ENCODE assay signal across 21 mouse cellular contexts in genomic region chr1:183248144-183248543, GRCm38 (mm10). TPM values are rescaled to one million over a fixed set of nuclear protein-coding genes. Genes with fewer than 3 reads are reported as not detected.
A peak's percentile ranks its signal among the peaks of the same experiment; 100 is the strongest.
DNase-seq lines count a peak whose midpoint lies in the region; ATAC-seq and TF ChIP-seq lines count a peak whose summit lies in the region.
"Had no signal": no experiment of that assay in that cellular context is flagged by ENCODE, and none has a peak within 500 bp of the region (broad histone marks: within the 10 kb centered on the region; RNA-seq: fewer than 3 reads in every experiment).

No protein-coding gene starts in this region.

- no peak overlapping the region for H3K9ac ChIP-seq in midbrain, postnatal 0 days (replicated peaks; ENCODE audit: low read length, poor library complexity, severe bottlenecking)
- no peak overlapping the region for H3K9ac ChIP-seq in midbrain, embryonic 16.5 days (ENCODE audit: low read depth, low read length)
- H3K9ac ChIP-seq in liver, embryonic 15.5 days: no peak overlapping the region
- H3K9ac ChIP-seq in hindbrain, embryonic 12.5 days: no peak overlapping the region
- H3K9ac ChIP-seq: forebrain, embryonic 15.5 days; hindbrain, embryonic 13.5 days had no signal

- no peak overlapping the region for H3K4me2 ChIP-seq in midbrain, postnatal 0 days (ENCODE audit: low read depth, low read length, poor library complexity, severe bottlenecking)
- H3K4me2 ChIP-seq in midbrain, embryonic 16.5 days (ENCODE audit: low read length): no peak overlapping the region
- H3K4me2 ChIP-seq in liver, embryonic 15.5 days: no peak overlapping the region
- H3K4me2 ChIP-seq in hindbrain, embryonic 12.5 days (replicated peaks): no peak overlapping the region
- H3K4me2 ChIP-seq: forebrain, embryonic 15.5 days; hindbrain, embryonic 13.5 days had no signal

- H3K36me3 ChIP-seq in midbrain, postnatal 0 days (ENCODE audit: insufficient read depth, low read length): no peaks in the 10 kb centered on the region
- H3K36me3 ChIP-seq in midbrain, embryonic 16.5 days (ENCODE audit: control insufficient read depth, insufficient read depth, low read length): no peaks in the 10 kb centered on the region
- no peaks in the 10 kb centered on the region for H3K36me3 ChIP-seq in liver, embryonic 15.5 days (replicated peaks)
- H3K36me3 ChIP-seq in hindbrain, embryonic 12.5 days: no peaks in the 10 kb centered on the region
- H3K36me3 ChIP-seq: embryonic facial prominence, embryonic 10.5 days; forebrain, embryonic 15.5 days; hindbrain, embryonic 13.5 days had no signal

- 47% methylated on average over 1 of the region's 1 CpGs for WGBS in midbrain, postnatal 0 days
- 29% methylated on average over 1 of the region's 1 CpGs for WGBS in midbrain, embryonic 16.5 days
- WGBS in liver, embryonic 15.5 days (ENCODE audit: insufficient replicate concordance): 11% methylated on average over 1 of the region's 1 CpGs
- WGBS in hindbrain, embryonic 12.5 days: 46% methylated on average over 1 of the region's 1 CpGs

- no peak for DNase-seq in midbrain, postnatal 0 days (ENCODE audit: low spot score)
- DNase-seq in urinary bladder, postnatal 10 days (ENCODE audit: low spot score): no peak
- DNase-seq: adrenal gland, adult 8-10 months; adrenal gland, postnatal 36 days; cerebellum, adult 11-12 months; cerebellum, adult 9-10 months; cerebellum, postnatal 25 days; gastrocnemius, postnatal 36 days; heart, adult 11 months; heart, postnatal 10 days; heart, postnatal 4 days had no signal

- no peak for TF ChIP-seq CTCF in midbrain, postnatal 0 days (IDR thresholded peaks at IDR 0.05)

- no peaks in the 10 kb centered on the region for H3K27me3 ChIP-seq in midbrain, postnatal 0 days (ENCODE audit: insufficient read depth, low read length)
- H3K27me3 ChIP-seq in midbrain, embryonic 16.5 days (ENCODE audit: control insufficient read depth, insufficient read depth, low read depth, low read length): no peaks in the 10 kb centered on the region
- no peaks in the 10 kb centered on the region for H3K27me3 ChIP-seq in liver, embryonic 15.5 days
- H3K27me3 ChIP-seq in hindbrain, embryonic 12.5 days: no peaks in the 10 kb centered on the region
- H3K27me3 ChIP-seq: forebrain, embryonic 15.5 days; hindbrain, embryonic 13.5 days had no signal

- no peak overlapping the region for H3K4me3 ChIP-seq in midbrain, postnatal 0 days (ENCODE audit: low read depth, low read length)
- H3K4me3 ChIP-seq in midbrain, embryonic 16.5 days (ENCODE audit: low read depth, low read length): no peak overlapping the region
- H3K4me3 ChIP-seq in liver, embryonic 15.5 days (replicated peaks): no peak overlapping the region
- no peak overlapping the region for H3K4me3 ChIP-seq in hindbrain, embryonic 12.5 days
- H3K4me3 ChIP-seq: embryonic facial prominence, embryonic 10.5 days; erythroblast, embryonic 14.5 days; forebrain, embryonic 15.5 days; hindbrain, embryonic 13.5 days had no signal

- H3K27ac ChIP-seq in midbrain, postnatal 0 days (ENCODE audit: low read depth, low read length): no peak overlapping the region
- no peak overlapping the region for H3K27ac ChIP-seq in midbrain, embryonic 16.5 days (ENCODE audit: low read length)
- H3K27ac ChIP-seq in liver, embryonic 15.5 days (replicated peaks): no peak overlapping the region
- H3K27ac ChIP-seq in hindbrain, embryonic 12.5 days: no peak overlapping the region
- H3K27ac ChIP-seq: embryonic facial prominence, embryonic 10.5 days; forebrain, embryonic 15.5 days; hindbrain, embryonic 13.5 days had no signal

- no peaks in the 10 kb centered on the region for H3K4me1 ChIP-seq in midbrain, postnatal 0 days (ENCODE audit: insufficient read depth, low read length)
- H3K4me1 ChIP-seq in midbrain, embryonic 16.5 days (ENCODE audit: control insufficient read depth, insufficient read depth, low read length): peaks cover 3% of the 10 kb centered on the region; the same call in 1 of the 2 replicates
- peaks cover 16% of the 10 kb centered on the region; the same call in 1 of the 2 replicates for H3K4me1 ChIP-seq in liver, embryonic 15.5 days (replicated peaks)
- peaks cover 13% of the 10 kb centered on the region for H3K4me1 ChIP-seq in hindbrain, embryonic 12.5 days

- H3K9me3 ChIP-seq in midbrain, postnatal 0 days (ENCODE audit: low read length): no peaks in the 10 kb centered on the region
- no peaks in the 10 kb centered on the region for H3K9me3 ChIP-seq in midbrain, embryonic 16.5 days (replicated peaks; ENCODE audit: control insufficient read depth, low read length, poor library complexity, severe bottlenecking)
- no peaks in the 10 kb centered on the region for H3K9me3 ChIP-seq in liver, embryonic 15.5 days (replicated peaks)
- peaks cover 4% of the 10 kb centered on the region; the same call in 1 of the 2 replicates for H3K9me3 ChIP-seq in hindbrain, embryonic 12.5 days (replicated peaks)
- H3K9me3 ChIP-seq: embryonic facial prominence, embryonic 10.5 days; forebrain, embryonic 15.5 days; hindbrain, embryonic 13.5 days had no signal

- 0 out of 2 replicates have a peak, but pooled peaks have one; percentile 3 for ATAC-seq in midbrain, postnatal 0 days (ENCODE audit: low FRiP score)
- no peak for ATAC-seq in midbrain, embryonic 16.5 days
- 0 out of 2 replicates have a peak, but pooled peaks have one; percentile 32 for ATAC-seq in common myeloid progenitor, adult 5-6 weeks (replicated peaks; ENCODE audit: low read depth, poor library complexity, severe bottlenecking)
- peak; percentile 64 for ATAC-seq in liver, embryonic 15.5 days (ENCODE audit: insufficient read depth)
- ATAC-seq in megakaryocyte-erythroid progenitor cell, adult 5-6 weeks (replicated peaks; ENCODE audit: low FRiP score, low TSS enrichment, poor library complexity, severe bottlenecking): peak; percentile 79
- no peak for ATAC-seq in hindbrain, embryonic 12.5 days (ENCODE audit: low FRiP score)
- ATAC-seq in erythroblast, adult 5-6 weeks (replicated peaks; ENCODE audit: low FRiP score, poor library complexity, severe bottlenecking): no peak
- ATAC-seq: forebrain, embryonic 15.5 days had no signal

RNA-seq across cellular contexts. Expression of gene Disp1, which starts 26.8 kb away (rescaled TPM):
- 12.3 and 14.1 TPM in 2 replicates for total RNA-seq in midbrain, postnatal 0 days (2014; rRNA removed)
- 7.6 TPM in 2 replicates for polyA plus RNA-seq in midbrain, postnatal 0 days (2015; fragmentation: Nextera tagmentation; extraction: Ambion mirVana)
- 7.6 and 10.3 TPM in 2 replicates for polyA plus RNA-seq in midbrain, embryonic 16.5 days (2015; fragmentation: Nextera tagmentation; extraction: Ambion mirVana)
- total RNA-seq in common myeloid progenitor, adult 5-6 weeks (2017): 5.6 and 6.3 TPM in 2 replicates
- 2.9 and 3.6 TPM in 2 replicates for polyA plus RNA-seq in liver, embryonic 15.5 days (2015; fragmentation: Nextera tagmentation; extraction: Ambion mirVana)
- total RNA-seq in megakaryocyte-erythroid progenitor cell, adult 5-6 weeks (2014; fragmentation: Nextera tagmentation): 5.0 and 10.7 TPM in 2 replicates
- 3.2 and 9.9 TPM in 2 replicates for total RNA-seq in megakaryocyte-erythroid progenitor cell, adult 5-6 weeks (2017)
- polyA plus RNA-seq in hindbrain, embryonic 12.5 days (2016; fragmentation: Nextera tagmentation; extraction: Ambion mirVana): 15.8 and 20.7 TPM in 2 replicates
- 1.0 and 3.8 TPM in 2 replicates for total RNA-seq in erythroblast, adult 5-6 weeks (2015; ENCODE audit: low replicate concordance)
- total RNA-seq in erythroblast, adult 5-6 weeks (2017; ENCODE audit: low replicate concordance): 0.28 and 1.4 TPM in 2 replicates

RNA-seq across cellular contexts. Expression of gene Aida, which starts 48.2 kb away (rescaled TPM):
- 64.5 TPM in 2 replicates for total RNA-seq in midbrain, postnatal 0 days (2014; rRNA removed)
- polyA plus RNA-seq in midbrain, postnatal 0 days (2015; fragmentation: Nextera tagmentation; extraction: Ambion mirVana): 40.0 and 44.8 TPM in 2 replicates
- polyA plus RNA-seq in midbrain, embryonic 16.5 days (2015; fragmentation: Nextera tagmentation; extraction: Ambion mirVana): 50.8 and 55.1 TPM in 2 replicates
- 60.9 and 64.5 TPM in 2 replicates for total RNA-seq in common myeloid progenitor, adult 5-6 weeks (2017)
- polyA plus RNA-seq in liver, embryonic 15.5 days (2015; fragmentation: Nextera tagmentation; extraction: Ambion mirVana): 16.2 and 17.5 TPM in 2 replicates
- total RNA-seq in megakaryocyte-erythroid progenitor cell, adult 5-6 weeks (2014; fragmentation: Nextera tagmentation): 37.6 and 47.9 TPM in 2 replicates
- total RNA-seq in megakaryocyte-erythroid progenitor cell, adult 5-6 weeks (2017): 76.2 and 88.4 TPM in 2 replicates
- 72.7 and 74.3 TPM in 2 replicates for polyA plus RNA-seq in hindbrain, embryonic 12.5 days (2016; fragmentation: Nextera tagmentation; extraction: Ambion mirVana)
- total RNA-seq in erythroblast, adult 5-6 weeks (2015; ENCODE audit: low replicate concordance): 17.6 and 21.5 TPM in 2 replicates
- total RNA-seq in erythroblast, adult 5-6 weeks (2017; ENCODE audit: low replicate concordance): 40.0 and 41.5 TPM in 2 replicates

RNA-seq across cellular contexts. Expression of gene Brox, which starts 48.9 kb away (rescaled TPM):
- 120 and 127 TPM in 2 replicates for total RNA-seq in midbrain, postnatal 0 days (2014; rRNA removed)
- 88.5 and 89.1 TPM in 2 replicates for polyA plus RNA-seq in midbrain, postnatal 0 days (2015; fragmentation: Nextera tagmentation; extraction: Ambion mirVana)
- 105 and 115 TPM in 2 replicates for polyA plus RNA-seq in midbrain, embryonic 16.5 days (2015; fragmentation: Nextera tagmentation; extraction: Ambion mirVana)
- total RNA-seq in common myeloid progenitor, adult 5-6 weeks (2017): 34.1 and 39.6 TPM in 2 replicates
- polyA plus RNA-seq in liver, embryonic 15.5 days (2015; fragmentation: Nextera tagmentation; extraction: Ambion mirVana): 18.3 and 18.5 TPM in 2 replicates
- 26.4 and 37.9 TPM in 2 replicates for total RNA-seq in megakaryocyte-erythroid progenitor cell, adult 5-6 weeks (2014; fragmentation: Nextera tagmentation)
- 35.6 and 40.7 TPM in 2 replicates for total RNA-seq in megakaryocyte-erythroid progenitor cell, adult 5-6 weeks (2017)
- 77.8 and 86.9 TPM in 2 replicates for polyA plus RNA-seq in hindbrain, embryonic 12.5 days (2016; fragmentation: Nextera tagmentation; extraction: Ambion mirVana)
- 13.6 and 16.3 TPM in 2 replicates for total RNA-seq in erythroblast, adult 5-6 weeks (2015; ENCODE audit: low replicate concordance)
- total RNA-seq in erythroblast, adult 5-6 weeks (2017; ENCODE audit: low replicate concordance): 29.8 and 32.1 TPM in 2 replicates

Comparison
In these comparisons a context has a peak if more than half of its experiments do, and no peak if none do; other contexts are left out.
1. ATAC-seq: peak in midbrain, postnatal 0 days (single experiment), common myeloid progenitor, adult 5-6 weeks (single experiment), liver, embryonic 15.5 days (single experiment) and megakaryocyte-erythroid progenitor cell, adult 5-6 weeks (single experiment); none in midbrain, embryonic 16.5 days (single experiment), hindbrain, embryonic 12.5 days (single experiment) and erythroblast, adult 5-6 weeks (single experiment).